Mouse (Mus musculus) WW6 (cell line): ENCODE measurements at regions not wholly inside any gene's neighbourhood (a gene's known extent, or its start where the extent isn't known, plus 50 kb on each side); places are given as distances from the start of the nearest gene placed in this dataset.

Experiments used
- DNase-seq: peaks from one replicate; pipeline ENCODE4 v3.0.0-alpha.2; 2013; ENCODE audit warnings: low read depth, low spot score

- DNase-seq = no peak
Observed at GRCm38 (mm10) chr1:90268131-90268691, 64.4 kb downstream of the Ackr3 start.

- DNase-seq = no peak
Observed at GRCm38 (mm10) chr1:90268951-90269350, 65.2 kb downstream of the Ackr3 start.

- no peak for DNase-seq
Observed at GRCm38 (mm10) chr1:90269836-90270235, 66.1 kb downstream of the Ackr3 start.

DNA sequence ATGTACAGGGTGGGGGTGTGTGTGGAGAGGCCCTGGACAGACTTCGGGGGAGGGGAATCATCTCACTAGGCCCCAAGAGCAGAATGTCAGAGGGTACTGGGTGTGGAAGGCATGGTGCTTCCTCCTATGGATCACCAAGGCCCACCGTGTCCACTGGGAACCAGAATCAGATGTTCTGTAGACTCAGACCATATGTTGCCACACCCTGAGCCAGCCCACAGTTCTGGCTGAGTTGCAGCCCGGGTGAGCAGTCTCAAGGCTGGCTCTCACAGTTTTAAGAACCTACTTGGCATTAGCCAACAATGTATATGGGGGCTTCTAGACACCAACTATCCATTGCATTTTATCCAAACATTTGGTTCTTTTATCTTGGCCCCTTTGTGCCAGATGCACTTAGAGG is 67.5 kb downstream of the Ackr3 start:
- no peak for DNase-seq

- DNase-seq = no peak
Observed at GRCm38 (mm10) chr1:90272411-90272810, 68.6 kb downstream of the Ackr3 start.

DNA sequence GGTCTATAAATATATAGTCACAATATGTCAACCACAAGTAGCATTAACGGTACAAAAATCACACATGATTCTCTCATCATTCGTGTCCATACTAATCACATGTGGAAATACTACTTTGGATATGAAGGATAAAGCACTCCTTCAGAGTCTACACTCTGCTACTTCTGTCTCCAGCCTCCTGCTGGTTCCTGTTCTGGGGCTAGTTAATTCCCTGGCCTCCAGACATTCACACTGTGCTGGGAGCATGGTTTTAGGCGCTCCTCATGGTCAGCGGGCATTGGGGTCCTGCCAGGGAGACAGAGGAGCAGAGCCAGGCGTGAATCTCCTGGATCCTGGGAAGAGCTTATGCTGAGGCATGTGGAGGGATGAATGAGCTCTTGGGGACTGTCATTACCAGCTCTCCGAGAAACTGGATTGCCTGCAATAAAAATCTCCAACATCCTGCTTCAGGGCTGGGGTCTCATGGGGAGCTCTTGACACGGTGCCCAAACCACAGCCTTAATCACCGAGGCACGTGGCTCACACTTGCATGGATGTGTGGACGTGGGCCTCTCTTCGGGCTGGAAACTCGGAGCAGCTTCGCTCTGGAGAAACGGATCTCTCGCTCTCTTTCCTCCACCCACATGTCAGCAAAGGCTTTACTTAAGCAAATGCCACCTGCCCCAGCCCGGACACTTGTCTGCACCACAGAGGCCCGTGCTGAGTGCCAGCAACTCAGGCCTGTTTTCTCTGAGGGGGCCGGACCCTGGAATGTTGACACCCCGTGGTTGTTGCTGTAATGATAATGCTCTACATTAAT is 69.2 kb downstream of the Ackr3 start:
- no peak for DNase-seq

DNA sequence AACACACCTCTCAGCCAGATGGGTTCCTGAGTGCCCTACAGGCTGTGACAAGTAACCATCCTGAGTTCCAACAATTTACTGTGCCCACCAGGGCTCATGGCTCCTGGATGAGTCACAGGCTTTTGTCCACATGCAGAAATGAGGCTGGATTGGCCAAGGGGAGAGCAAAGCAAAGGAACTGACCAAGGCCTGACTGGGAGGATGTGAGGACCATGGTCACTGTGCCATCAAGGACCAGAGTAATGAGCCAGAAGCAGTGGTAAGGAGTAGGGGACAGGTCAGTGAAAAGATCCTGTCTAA is 69.8 kb downstream of the Ackr3 start:
- no peak for DNase-seq

DNA sequence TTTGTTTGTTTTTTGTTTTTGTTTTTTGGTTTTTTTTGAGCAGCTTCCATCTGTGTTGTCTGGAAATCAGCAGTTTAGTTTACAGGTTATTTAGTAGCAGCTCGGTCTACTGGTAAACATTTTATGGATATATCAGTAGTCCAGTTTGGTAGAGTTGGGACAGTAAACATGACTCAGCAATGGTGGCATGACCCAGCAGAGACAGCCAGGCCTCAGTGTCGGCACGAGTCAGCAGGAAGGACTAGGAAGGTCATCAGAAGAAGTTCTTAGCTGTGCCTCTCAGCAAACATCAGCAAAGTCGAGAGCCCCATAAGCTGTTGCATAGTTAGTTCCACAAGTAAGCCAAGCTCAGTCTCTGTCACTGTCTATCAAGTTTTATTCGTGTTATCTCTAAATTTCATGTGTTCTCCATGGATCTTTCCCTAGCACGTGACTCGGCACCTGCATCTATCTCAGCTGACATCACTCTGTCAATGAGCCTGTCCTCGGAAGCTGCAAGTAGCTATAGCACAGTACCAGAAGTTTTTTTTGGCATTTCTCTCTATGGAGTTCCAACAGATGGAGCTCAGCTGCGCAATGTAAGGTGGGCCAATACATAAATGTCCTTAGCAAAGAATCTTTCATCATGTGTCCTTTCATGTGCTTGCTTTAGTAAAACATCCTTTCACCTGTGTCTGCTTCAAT is 71.3 kb downstream of the Ackr3 start:
- no peak for DNase-seq

- no peak for DNase-seq
Observed at GRCm38 (mm10) chr1:90275786-90276520, 72.2 kb downstream of the Ackr3 start.

DNA sequence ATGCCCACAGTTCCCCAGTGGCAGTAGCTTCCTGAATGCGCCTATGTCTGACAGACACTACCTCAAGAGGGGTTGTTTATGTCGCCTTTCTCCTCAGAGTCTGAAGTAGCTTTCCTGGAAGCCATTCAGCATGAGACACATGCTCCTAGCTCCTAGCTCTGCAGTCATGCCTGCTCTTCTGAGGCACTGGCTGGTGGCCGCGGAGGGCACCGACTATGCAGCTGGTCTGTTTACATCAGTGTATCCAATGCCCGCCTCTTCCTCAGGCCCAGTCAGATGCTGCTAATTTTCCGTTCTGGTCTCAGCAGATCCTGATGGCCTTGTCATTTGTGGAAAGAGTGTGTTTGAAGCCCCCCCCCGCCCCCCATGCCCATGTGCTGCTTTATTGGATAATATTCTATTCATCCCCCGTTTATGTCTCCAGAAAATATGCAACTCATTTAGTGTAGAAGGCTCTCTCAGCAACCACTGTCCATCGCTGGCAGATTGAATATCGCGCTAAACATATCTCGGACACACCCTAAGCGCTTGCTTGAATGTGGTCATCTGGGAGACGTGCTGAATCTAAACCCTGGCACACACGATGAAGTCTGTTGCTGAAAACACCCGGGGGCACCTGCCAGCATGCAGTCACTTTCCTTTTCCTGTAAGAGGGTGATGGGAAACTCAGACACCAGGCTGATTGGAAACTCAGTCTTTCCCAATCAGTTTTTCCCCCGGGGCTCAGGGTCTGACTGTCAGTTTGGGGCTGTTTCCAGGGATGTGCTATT is 73.9 kb downstream of the Ackr3 start:
- no peak for DNase-seq

- DNase-seq = no peak
Observed at GRCm38 (mm10) chr1:90279066-90279839, 75.5 kb downstream of the Ackr3 start.

GRCm38 (mm10) chr1:90280227-90280626 is 76.4 kb downstream of the Ackr3 start:
- no peak for DNase-seq

DNA sequence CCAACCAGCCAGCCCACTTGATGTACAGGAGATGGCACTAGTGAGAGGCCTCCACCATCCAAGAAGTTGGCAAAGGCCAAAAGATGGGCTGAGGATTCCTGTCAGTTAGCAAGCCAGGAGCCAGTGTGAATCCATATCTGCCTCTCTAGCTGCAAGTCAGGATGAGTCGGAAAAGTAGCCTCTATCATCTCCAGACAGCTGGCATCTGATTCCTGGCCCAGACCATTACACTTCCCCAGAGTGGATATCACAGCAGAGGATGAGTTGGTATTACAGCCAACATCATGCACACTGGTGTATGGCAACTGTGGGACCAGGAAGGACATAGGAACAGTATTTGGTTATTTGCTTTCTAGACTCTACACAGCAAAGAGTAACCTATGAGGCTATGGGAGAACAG is 77.5 kb downstream of the Ackr3 start:
- DNase-seq = no peak

DNA sequence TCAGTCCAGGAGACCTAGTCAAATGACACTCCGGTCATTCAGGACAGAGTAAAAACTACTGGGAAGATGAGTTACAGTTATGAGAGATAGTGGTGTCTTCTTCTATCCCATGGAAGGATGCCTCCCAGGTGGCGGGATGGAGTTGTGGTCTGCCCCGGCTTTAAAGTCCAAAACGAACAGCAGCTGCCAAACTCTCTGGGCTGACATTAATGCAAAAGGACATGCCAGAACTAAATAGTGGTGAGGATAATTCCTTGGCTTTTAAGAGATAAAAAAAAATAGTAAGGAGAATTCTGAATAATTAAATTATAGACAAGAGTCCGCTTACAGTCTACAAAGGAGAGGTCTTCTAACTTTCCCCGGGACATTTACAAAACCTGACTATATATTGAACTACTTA is 78.2 kb downstream of the Ackr3 start:
- no peak for DNase-seq

- DNase-seq = no peak
Observed at GRCm38 (mm10) chr1:90282367-90282766, 78.6 kb downstream of the Ackr3 start.

GRCm38 (mm10) chr1:90283176-90283775 is 79.5 kb downstream of the Ackr3 start:
- no peak for DNase-seq

GRCm38 (mm10) chr1:90283912-90284636 is 80.3 kb downstream of the Ackr3 start:
- no peak for DNase-seq

DNA sequence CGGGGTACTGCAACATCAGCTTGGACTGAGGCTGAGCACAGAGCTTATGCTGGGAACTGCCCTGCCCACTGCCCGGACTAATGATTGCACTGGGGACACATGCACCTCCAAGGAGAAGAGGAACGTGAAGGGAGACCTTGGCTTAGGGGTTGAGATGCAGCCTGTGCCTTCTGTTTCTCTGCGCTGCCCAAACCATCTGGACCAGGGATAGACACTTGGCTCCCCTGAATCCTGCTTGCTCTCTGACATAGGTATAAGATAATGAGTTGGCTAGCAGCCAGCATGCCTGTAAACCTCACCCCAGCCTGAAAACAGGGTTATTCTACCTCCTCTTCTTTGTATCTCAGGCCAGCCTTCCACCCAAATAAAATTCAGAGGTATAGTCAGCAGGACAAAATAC is 81.5 kb downstream of the Ackr3 start:
- no peak for DNase-seq

- no peak for DNase-seq
Observed at GRCm38 (mm10) chr1:90287251-90287650, 83.5 kb downstream of the Ackr3 start.
